In genomic region chr10:53612172-53612571, GRCm38 (mm10) we compare ENCODE assay signal across 15 mouse cellular contexts. TPM values are rescaled to one million over a fixed set of nuclear protein-coding genes. Genes with fewer than 3 reads are reported as not detected.
A peak's percentile ranks its signal among the peaks of the same experiment; 100 is the strongest.
DNase-seq lines count a peak whose midpoint lies in the region; ATAC-seq lines count a peak whose summit lies in the region.
"Had no signal": no experiment of that assay in that cellular context is flagged by ENCODE, and none has a peak within 500 bp of the region (broad histone marks: within the 10 kb centered on the region; RNA-seq: fewer than 3 reads in every experiment).

No protein-coding gene starts in this region.

- no peaks in the 10 kb centered on the region for H3K27me3 ChIP-seq in forebrain, embryonic 16.5 days (replicated peaks; ENCODE audit: control insufficient read depth, insufficient read depth, low read length)
- H3K27me3 ChIP-seq in intestine, embryonic 15.5 days (replicated peaks), result no peaks in the 10 kb centered on the region

- peak; percentile 18 for DNase-seq in left cerebral cortex, postnatal 25 days (ENCODE audit: low spot score in 2 of 2)
- DNase-seq in left cerebral cortex, adult 18-20 months (ENCODE audit: low spot score in 2 of 2), result no peak
- peak; percentile 76 to 87 for DNase-seq in cerebellum, adult 18-20 months
- DNase-seq in layer of hippocampus, postnatal 36 days, result peak; percentile 57 to 62
- no peak for DNase-seq in urinary bladder, postnatal 14 days (ENCODE audit: low spot score)
- no peak for DNase-seq in thymus, postnatal 25 days
- DNase-seq: adrenal gland, postnatal 25 days; heart, adult 11 months; heart, postnatal 36 days; liver; lung, postnatal 36 days; thymus, postnatal 14 days had no signal

- ATAC-seq in forebrain, embryonic 16.5 days, result peak; percentile 94
- ATAC-seq in intestine, embryonic 15.5 days, result no peak
- ATAC-seq: CD4-positive, CD25-positive, alpha-beta regulatory T cell, adult 4 months had no signal

- 43% methylated on average over 1 of the region's 1 CpGs for WGBS in forebrain, embryonic 16.5 days
- 83% methylated on average over 1 of the region's 1 CpGs for WGBS in intestine, embryonic 15.5 days

- 0 out of 2 replicates have a peak overlapping the region, but pooled peaks have one; percentile 45 for H3K27ac ChIP-seq in forebrain, embryonic 16.5 days (ENCODE audit: low read length)
- H3K27ac ChIP-seq in intestine, embryonic 15.5 days, result no peak overlapping the region

- H3K36me3 ChIP-seq in forebrain, embryonic 16.5 days (ENCODE audit: control insufficient read depth, insufficient read depth), result peaks cover 16% of the 10 kb centered on the region
- peaks cover 18% of the 10 kb centered on the region; the same call in 1 of the 2 replicates for H3K36me3 ChIP-seq in intestine, embryonic 15.5 days

- no peak overlapping the region for H3K9ac ChIP-seq in forebrain, embryonic 16.5 days (replicated peaks; ENCODE audit: low read depth, low read length)
- H3K9ac ChIP-seq in intestine, embryonic 15.5 days, result no peak overlapping the region

- no peak overlapping the region for H3K4me3 ChIP-seq in forebrain, embryonic 16.5 days (replicated peaks; ENCODE audit: low read length)
- no peak overlapping the region for H3K4me3 ChIP-seq in intestine, embryonic 15.5 days (replicated peaks)

- no peaks in the 10 kb centered on the region for H3K9me3 ChIP-seq in forebrain, embryonic 16.5 days (ENCODE audit: control insufficient read depth, low read length)
- H3K9me3 ChIP-seq in intestine, embryonic 15.5 days, result no peaks in the 10 kb centered on the region

- peaks cover 5% of the 10 kb centered on the region; the same call in 1 of the 2 replicates for H3K4me1 ChIP-seq in forebrain, embryonic 16.5 days (replicated peaks; ENCODE audit: control insufficient read depth, insufficient read depth, low read length)
- no peaks in the 10 kb centered on the region for H3K4me1 ChIP-seq in intestine, embryonic 15.5 days (replicated peaks)

- no peak overlapping the region for H3K4me2 ChIP-seq in forebrain, embryonic 16.5 days (ENCODE audit: low read length)
- no peak overlapping the region for H3K4me2 ChIP-seq in intestine, embryonic 15.5 days (replicated peaks)

- intact Hi-C loops in left cerebral cortex, postnatal 25 days (cut with DNase I), result no loop called here

RNA-seq across cellular contexts. Expression of gene Asf1a, which starts 15.6 kb away (rescaled TPM):
- 10 to 100 TPM; 22.1 to 25.1 TPM for total RNA-seq in left cerebral cortex, postnatal 25 days (2021)
- 10 to 100 TPM; 24.3 to 26.0 TPM for total RNA-seq in left cerebral cortex, adult 18-20 months (2021)
- 88.6 and 98.8 TPM in 2 replicates for polyA plus RNA-seq in forebrain, embryonic 16.5 days (2015; fragmentation: Nextera tagmentation; extraction: Ambion mirVana)
- 10 to 100 TPM; 22.9 to 30.4 TPM for total RNA-seq in layer of hippocampus, postnatal 36 days (2021)
- polyA plus RNA-seq in intestine, embryonic 15.5 days (2015; fragmentation: Nextera tagmentation; extraction: Ambion mirVana), result 79.3 and 97.2 TPM in 2 replicates

RNA-seq across cellular contexts. Expression of gene Mcm9, which starts 18.1 kb away (rescaled TPM):
- total RNA-seq in left cerebral cortex, postnatal 25 days (2021), result 1 to 10 TPM; 5.3 to 5.8 TPM
- total RNA-seq in left cerebral cortex, adult 18-20 months (2021), result 1 to 10 TPM; 5.5 to 5.9 TPM
- polyA plus RNA-seq in forebrain, embryonic 16.5 days (2015; fragmentation: Nextera tagmentation; extraction: Ambion mirVana), result 6.1 and 8.2 TPM in 2 replicates
- 1 to 10 TPM; 4.7 to 6.2 TPM for total RNA-seq in layer of hippocampus, postnatal 36 days (2021)
- 7.4 and 8.3 TPM in 2 replicates for polyA plus RNA-seq in intestine, embryonic 15.5 days (2015; fragmentation: Nextera tagmentation; extraction: Ambion mirVana)

Comparison
In these comparisons a context has a peak if more than half of its experiments do, and no peak if none do; other contexts are left out.
1. DNase-seq: peak in left cerebral cortex, postnatal 25 days (2 of 2), cerebellum, adult 18-20 months (2 of 2) and layer of hippocampus, postnatal 36 days (2 of 2); none in left cerebral cortex, adult 18-20 months (0 of 2), urinary bladder, postnatal 14 days (single experiment) and thymus, postnatal 25 days (single experiment).